Mouse (Mus musculus) embryonic fibroblast, embryonic 13.5 days (primary cell): ENCODE measurements around the gene Dst.

Experiments used
- CTCF ChIP-seq: IDR thresholded peaks from 2 replicates; pipeline ENCODE4 v1.5.1; 2011; ENCODE audit warnings: mild to moderate bottlenecking, control low read depth, low read length, moderate library complexity, borderline replicate concordance; ENCODE audit not compliant: insufficient read depth
- POLR2A ChIP-seq: IDR thresholded peaks from 2 replicates; pipeline ENCODE4 v1.6.1; 2011; ENCODE audit warnings: low read depth, mild to moderate bottlenecking, control low read depth, low read length, moderate library complexity

DNA sequence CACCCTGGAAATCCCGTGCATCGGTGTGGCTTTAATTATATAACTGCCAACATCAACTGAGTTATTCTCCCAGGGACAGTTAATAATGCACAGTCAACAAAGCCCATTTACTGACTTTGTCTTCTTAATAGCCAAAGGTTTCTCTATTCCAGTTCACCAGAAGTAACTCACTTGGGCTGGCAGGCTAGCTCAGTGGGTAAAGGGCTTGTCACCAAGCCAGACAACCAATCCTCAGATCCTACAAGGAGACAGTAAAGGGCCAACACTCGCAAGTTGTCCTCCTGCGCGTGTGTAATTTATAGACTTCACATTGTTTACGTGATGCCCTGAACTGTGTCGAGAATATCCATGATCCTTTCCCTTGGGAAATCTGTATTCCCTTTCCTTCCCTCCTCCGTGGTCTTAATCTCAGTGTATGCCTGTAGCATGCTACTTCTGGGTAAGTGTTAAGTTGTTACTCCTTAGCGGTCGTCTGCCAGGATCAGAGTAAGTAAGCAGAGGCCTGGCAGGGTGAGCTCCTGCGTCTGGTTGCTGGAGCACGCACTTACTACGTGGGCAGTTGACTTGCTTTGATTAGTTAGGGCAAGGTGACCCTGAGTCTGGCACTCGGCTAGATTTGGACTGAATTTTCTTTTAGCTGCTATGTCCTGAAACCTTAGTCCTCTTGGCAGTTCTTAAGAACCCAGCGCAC lies 338.1 kb downstream of the Dst start:
- TF ChIP-seq CTCF: no peak
- TF ChIP-seq POLR2A: no peak
